Mouse (Mus musculus) kidney, postnatal 0 days (tissue): ENCODE results near the gene Epdr1. TPM values are rescaled to one million over a fixed set of nuclear protein-coding genes. Genes with fewer than 3 reads are reported as not detected.

Experiments
- ATAC-seq: fragments of 200-750 bp; cut with Nextera tagmentation; replicated peaks from 2 replicates; pipeline ENCODE4 v1.8.0; 2017; ENCODE audit warnings: low read depth, moderate number of reproducible peaks, moderate TSS enrichment, moderate library complexity; ENCODE audit not compliant: low FRiP score
- DNase-seq: peaks from one replicate; pipeline ENCODE4 v3.0.0-alpha.2; 2016; ENCODE audit warnings: low spot score
- H3K27ac ChIP-seq: fragments of 300-500 bp; sonication (generic); 2 replicates; pipeline ENCODE4 v1.5.1; 2014; ENCODE audit warnings: mild to moderate bottlenecking
- H3K27me3 ChIP-seq: fragments of 300-500 bp; sonication (generic); 2 replicates; pipeline ENCODE4 v1.6.1; 2014; ENCODE audit warnings: low read length, mixed read lengths; ENCODE audit not compliant: insufficient read depth
- H3K36me3 ChIP-seq: fragments of 300-500 bp; sonication (generic); 2 replicates; pipeline ENCODE4 v1.6.1; 2014; ENCODE audit warnings: low read length, mixed read lengths; ENCODE audit not compliant: insufficient read depth
- H3K4me1 ChIP-seq: fragments of 300-500 bp; sonication (generic); replicated peaks from 2 replicates; pipeline ENCODE4 v1.6.1; 2014; ENCODE audit warnings: antibody characterized with exemption, low read length, mixed read lengths; ENCODE audit not compliant: insufficient read depth
- H3K4me2 ChIP-seq: fragments of 300-500 bp; sonication (generic); 2 replicates; pipeline ENCODE4 v1.6.1; 2014; ENCODE audit warnings: mild to moderate bottlenecking, low read length, moderate library complexity, mixed read lengths
- H3K4me3 ChIP-seq: fragments of 300-500 bp; sonication (generic); replicated peaks from 2 replicates; pipeline ENCODE4 v1.5.1; 2014; ENCODE audit warnings: low read depth, low read length
- H3K9ac ChIP-seq: fragments of 300-500 bp; sonication (generic); 2 replicates; pipeline ENCODE4 v1.6.1; 2014; ENCODE audit warnings: low read depth, low read length
- H3K9me3 ChIP-seq: fragments of 300-500 bp; sonication (generic); replicated peaks from 2 replicates; pipeline ENCODE4 v1.6.1; 2016; ENCODE audit warnings: low read length, inconsistent platforms, mixed read lengths
- CTCF ChIP-seq: IDR thresholded peaks from 2 replicates; pipeline ENCODE4 v1.5.1; 2016; ENCODE audit warnings: antibody characterized with exemption, low read depth, mild to moderate bottlenecking, moderate library complexity
- WGBS: fragments of 180-500 bp; shearing (Covaris S2); extraction: QIAGEN DNeasy Blood & Tissue Kit; methylation state at CpG from one replicate; pipeline ENCODE4 v1.1.7; 2014; 5-methylcytosine and 5-hydroxymethylcytosine counted together
- polyA plus RNA-seq: library from polyadenylated mRNA; unstranded; fragments of >200 nt; fragmentation: Nextera tagmentation; extraction: Ambion mirVana; gene quantifications from 2 replicates; pipeline ENCODE4 v1.2.1, GENCODE M21; 2015

Gene Epdr1
- 30.1 and 32.3 TPM in 2 replicates for polyA plus RNA-seq

- Histone ChIP-seq H3K9me3 (no peaks in the 10 kb centered on the region), H3K4me1 (peaks cover 4% of the 10 kb centered on the region), H3K27me3 (0 out of 2 replicates have a peak, but pooled peaks cover 10% of the 10 kb centered on the region), H3K27ac (peak within 1 kb of the TSS; percentile 27; the same call in 1 of the 2 replicates), H3K9ac (peak within 1 kb of the TSS; percentile 61), H3K36me3 (no peaks in the 10 kb centered on the region), H3K4me2 (peak within 1 kb of the TSS; percentile 90), H3K4me3 (peak within 1 kb of the TSS; percentile 50)
- TF ChIP-seq CTCF, result peak; percentile 74
- ATAC-seq, result peak; percentile 84
- under 1% methylated on average over 46 of the region's 46 CpGs for WGBS
- peak; percentile 91 for DNase-seq
Measured at GRCm38 (mm10) chr13:19619216-19619927, at the start of gene Epdr1. TSS of gene Epdr1 (minus strand) at chr13:19619927.

GRCm38 (mm10) chr13:19668355-19669140, 48.8 kb upstream of the Epdr1 start:
- Histone ChIP-seq H3K4me2 (no peak overlapping the region), H3K36me3 (no peaks in the 10 kb centered on the region), H3K9ac (no peak overlapping the region), H3K27ac (no peak overlapping the region), H3K27me3 (no peaks in the 10 kb centered on the region), H3K9me3 (no peaks in the 10 kb centered on the region), H3K4me1 (no peaks in the 10 kb centered on the region), H3K4me3 (no peak overlapping the region)
- no peak for TF ChIP-seq CTCF
- 77% methylated on average over 4 of the region's 4 CpGs for WGBS
- no peak for ATAC-seq
- no peak for DNase-seq

- TF ChIP-seq CTCF, result no peak
- 82% methylated on average over 2 of the region's 2 CpGs for WGBS
- no peaks in the 10 kb centered on the region for H3K9me3 ChIP-seq
- H3K4me3 ChIP-seq, result no peak overlapping the region
- no peaks in the 10 kb centered on the region for H3K36me3 ChIP-seq
- DNase-seq (no peak), ATAC-seq (no peak)
- H3K27ac ChIP-seq, result no peak overlapping the region
- H3K27me3 ChIP-seq, result no peaks in the 10 kb centered on the region
- no peak overlapping the region for H3K9ac ChIP-seq
- H3K4me1 ChIP-seq, result no peaks in the 10 kb centered on the region
- no peak overlapping the region for H3K4me2 ChIP-seq
Measured at GRCm38 (mm10) chr13:19652405-19652804, 32.7 kb upstream of the Epdr1 start.

- Histone ChIP-seq H3K4me2 (no peak overlapping the region), H3K4me3 (no peak overlapping the region), H3K36me3 (no peaks in the 10 kb centered on the region), H3K27ac (no peak overlapping the region), H3K9me3 (no peaks in the 10 kb centered on the region), H3K4me1 (no peaks in the 10 kb centered on the region), H3K9ac (no peak overlapping the region), H3K27me3 (no peaks in the 10 kb centered on the region)
- 87% methylated on average over 2 of the region's 2 CpGs for WGBS
- DNase-seq (no peak), ATAC-seq (no peak)
- no peak for TF ChIP-seq CTCF
Measured at GRCm38 (mm10) chr13:19649824-19650223, 30.1 kb upstream of the Epdr1 start.

- H3K9me3 ChIP-seq, result no peaks in the 10 kb centered on the region
- TF ChIP-seq CTCF, result peak; percentile 60
- no peak overlapping the region for H3K4me2 ChIP-seq
- no peaks in the 10 kb centered on the region for H3K36me3 ChIP-seq
- no peak for ATAC-seq
- no peaks in the 10 kb centered on the region for H3K27me3 ChIP-seq
- H3K4me3 ChIP-seq, result no peak overlapping the region
- WGBS, result 72% methylated on average over 2 of the region's 2 CpGs
- H3K4me1 ChIP-seq, result no peaks in the 10 kb centered on the region
- no peak overlapping the region for H3K9ac ChIP-seq
- H3K27ac ChIP-seq, result no peak overlapping the region
- peak; percentile 32 for DNase-seq
Measured at GRCm38 (mm10) chr13:19644225-19644624, 24.5 kb upstream of the Epdr1 start.

- no peak for ATAC-seq
- no peak overlapping the region for H3K27ac ChIP-seq
- no peak for DNase-seq
- H3K4me3 ChIP-seq, result no peak overlapping the region
- H3K9ac ChIP-seq, result no peak overlapping the region
- WGBS, result 45% methylated on average over 1 of the region's 1 CpGs
- no peak overlapping the region for H3K4me2 ChIP-seq
- no peak for TF ChIP-seq CTCF
- H3K27me3 ChIP-seq, result no peaks in the 10 kb centered on the region
- no peaks in the 10 kb centered on the region for H3K36me3 ChIP-seq
- no peaks in the 10 kb centered on the region for H3K9me3 ChIP-seq
- H3K4me1 ChIP-seq, result no peaks in the 10 kb centered on the region
Measured at GRCm38 (mm10) chr13:19643519-19643918, 23.8 kb upstream of the Epdr1 start.
